Mouse (Mus musculus): Measurements from ENCODE around the gene Cacng4. TPM values are rescaled to one million over a fixed set of nuclear protein-coding genes. Genes with fewer than 3 reads are reported as not detected.

Gene Cacng4
- polyA plus RNA-seq, 1 experiment: not detected

DNA sequence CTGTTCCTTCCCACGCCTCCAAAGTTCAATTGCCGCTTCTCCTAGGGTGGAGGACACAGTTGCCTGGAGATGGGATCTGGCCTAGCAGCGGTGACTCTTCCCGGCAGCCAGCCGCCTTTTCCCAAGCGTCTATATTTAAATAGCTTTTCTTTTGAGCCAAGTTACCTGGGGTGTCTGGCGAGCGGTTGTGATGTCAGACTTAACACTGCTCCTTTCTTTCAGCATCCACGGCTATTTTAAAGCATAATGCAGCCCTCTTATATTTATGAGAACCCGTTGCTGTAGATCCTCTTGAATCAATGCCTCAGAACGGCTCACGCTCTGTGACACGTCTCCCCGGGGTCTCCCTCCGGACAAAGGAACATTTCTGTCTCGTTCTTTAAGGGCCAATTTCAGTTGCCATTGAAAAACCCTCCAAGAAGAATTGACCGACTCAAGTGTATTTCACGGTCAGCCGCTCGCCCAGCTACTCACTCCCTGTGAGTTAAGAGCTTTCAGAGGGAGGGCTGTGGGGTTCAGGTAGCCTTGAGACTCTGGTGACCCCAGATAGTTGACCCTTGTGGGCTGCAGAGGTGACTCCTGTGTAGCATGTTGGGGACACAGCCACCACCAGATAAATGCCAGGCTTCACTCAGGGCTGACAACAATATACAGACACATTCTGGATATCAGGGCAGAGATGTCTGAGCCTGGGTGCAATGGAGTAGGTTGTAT is 86.3 kb downstream of the Cacng4 start:
- no peaks in the 10 kb centered on the region for H3K9me3 ChIP-seq (ENCODE audit: control insufficient read depth, low read length)
- no peaks in the 10 kb centered on the region for H3K27me3 ChIP-seq (ENCODE audit: control insufficient read depth)

DNA sequence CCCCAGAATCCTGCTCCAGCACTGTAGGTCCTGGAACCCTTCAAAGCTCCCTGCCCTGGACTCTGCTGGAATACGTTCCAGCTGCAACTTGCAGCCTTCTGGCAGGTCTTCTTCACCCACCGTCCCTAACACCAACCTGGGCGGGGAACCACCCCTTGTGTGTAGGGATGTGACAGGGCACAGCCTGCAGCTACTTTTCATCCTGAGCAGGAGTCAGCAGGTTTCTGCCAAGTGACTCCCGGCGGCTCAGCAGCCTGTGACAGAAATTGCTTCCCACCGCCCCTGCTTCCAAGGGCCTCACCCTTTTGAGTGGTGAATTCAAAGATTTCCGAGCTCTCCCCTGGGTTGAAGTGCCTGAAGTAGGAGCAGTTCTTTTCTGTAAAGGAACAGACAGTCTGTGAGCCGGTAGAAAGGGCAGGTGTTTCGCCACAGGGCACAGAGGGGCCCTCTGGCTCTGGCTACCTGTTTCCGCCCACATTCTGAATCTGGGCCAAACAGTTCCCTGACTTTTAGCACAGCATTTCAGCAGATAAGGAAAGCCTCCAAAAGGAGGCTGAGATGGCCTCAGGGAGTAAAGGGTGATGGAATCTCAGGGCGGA is 88.8 kb downstream of the Cacng4 start:
- Histone ChIP-seq H3K4me1 (ENCODE audit: control insufficient read depth) (no peaks in the 10 kb centered on the region), H3K4me3 (replicated peaks) (no peak overlapping the region), H3K36me3 (ENCODE audit: control insufficient read depth) (no peaks in the 10 kb centered on the region), H3K27me3 (ENCODE audit: control insufficient read depth) (no peaks in the 10 kb centered on the region), H3K9me3 (ENCODE audit: control insufficient read depth, low read length) (no peaks in the 10 kb centered on the region)
- no peak for TF ChIP-seq TAL1 (IDR thresholded peaks at IDR 0.05; ENCODE audit: low read length)
- TF ChIP-seq GATA1 (IDR thresholded peaks at IDR 0.05; ENCODE audit: low read length): no peak

More for the DNA sequence above, 86.3 kb downstream of the Cacng4 start:
- TF ChIP-seq GATA1 (IDR thresholded peaks at IDR 0.05; ENCODE audit: low read length): no peak
- Histone ChIP-seq H3K36me3 (ENCODE audit: control insufficient read depth) (no peaks in the 10 kb centered on the region), H3K4me1 (ENCODE audit: control insufficient read depth) (no peaks in the 10 kb centered on the region), H3K4me3 (replicated peaks) (no peak overlapping the region)

DNA sequence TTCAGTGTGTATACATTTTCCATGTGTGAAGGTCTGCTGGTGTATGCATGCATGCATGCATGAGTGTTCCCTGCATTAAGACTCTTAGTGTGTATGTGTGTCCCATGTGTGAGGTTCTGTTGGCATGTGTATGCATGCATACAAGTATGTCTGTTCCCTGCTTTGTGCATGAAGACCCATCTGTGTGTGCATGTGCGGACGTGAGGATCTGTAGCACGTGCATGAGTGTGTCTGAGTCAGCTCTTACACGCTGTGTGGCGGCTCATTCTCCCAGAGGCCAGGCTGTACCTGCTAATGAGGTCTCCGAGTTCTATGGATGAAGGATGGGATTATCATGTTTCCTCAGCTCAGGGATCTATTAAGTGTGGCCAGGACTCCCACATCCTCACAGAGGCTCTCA is 89.3 kb downstream of the Cacng4 start:
- TF ChIP-seq GATA1 (IDR thresholded peaks at IDR 0.05; ENCODE audit: low read length): no peak
- no peak for TF ChIP-seq TAL1 (IDR thresholded peaks at IDR 0.05; ENCODE audit: low read length)
- Histone ChIP-seq H3K4me1 (ENCODE audit: control insufficient read depth) (no peaks in the 10 kb centered on the region), H3K36me3 (ENCODE audit: control insufficient read depth) (no peaks in the 10 kb centered on the region), H3K27me3 (ENCODE audit: control insufficient read depth) (no peaks in the 10 kb centered on the region), H3K9me3 (ENCODE audit: control insufficient read depth, low read length) (no peaks in the 10 kb centered on the region), H3K4me3 (replicated peaks) (no peak overlapping the region)

DNA sequence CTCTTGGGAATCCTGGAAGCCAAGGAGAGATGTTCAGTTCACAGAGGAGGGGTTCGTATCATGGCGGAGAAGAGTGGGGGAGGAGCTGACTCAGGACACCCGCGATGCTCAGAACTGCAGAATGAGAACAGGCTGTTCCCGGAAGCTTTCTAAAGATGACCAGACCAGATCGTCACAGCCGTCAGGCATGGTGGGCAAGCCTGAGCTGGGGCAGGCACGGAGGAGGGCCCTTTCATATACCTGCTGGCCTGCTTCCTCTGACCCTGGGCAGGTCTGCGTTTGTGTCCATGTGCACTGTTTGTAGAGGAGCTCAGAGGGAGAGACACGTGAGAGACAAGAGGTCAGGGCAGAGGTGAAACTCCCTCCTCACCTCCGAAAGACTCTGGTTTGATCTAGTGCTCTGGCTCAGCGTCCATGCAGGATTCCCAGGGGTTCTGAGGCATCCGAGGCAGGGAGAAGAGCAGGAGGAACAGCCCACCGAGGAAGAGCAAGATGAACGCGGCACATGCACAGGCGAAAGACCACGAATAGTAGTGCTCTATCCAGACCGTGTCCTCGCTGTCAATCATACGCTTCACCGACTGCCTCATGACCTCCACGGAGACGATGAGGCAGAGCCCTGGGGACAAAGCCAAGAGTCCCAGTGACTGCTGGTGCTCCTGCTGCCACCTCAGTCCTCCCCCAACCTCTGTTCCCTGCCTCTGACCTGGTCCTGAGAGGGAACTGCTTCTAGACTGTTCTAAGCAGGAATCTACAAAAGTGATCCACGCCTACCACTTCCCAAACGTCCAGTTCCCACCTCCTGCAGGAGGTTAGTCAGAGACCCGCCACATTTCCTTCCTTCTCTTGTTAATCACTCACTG is 90.9 kb downstream of the Cacng4 start:
- Histone ChIP-seq H3K4me3 (replicated peaks) (no peak overlapping the region), H3K9me3 (ENCODE audit: control insufficient read depth, low read length) (no peaks in the 10 kb centered on the region), H3K36me3 (ENCODE audit: control insufficient read depth) (no peaks in the 10 kb centered on the region), H3K27me3 (ENCODE audit: control insufficient read depth) (no peaks in the 10 kb centered on the region), H3K4me1 (ENCODE audit: control insufficient read depth) (no peaks in the 10 kb centered on the region)
- TF ChIP-seq GATA1 (IDR thresholded peaks at IDR 0.05; ENCODE audit: low read length) (no peak), TAL1 (IDR thresholded peaks at IDR 0.05; ENCODE audit: low read length) (no peak)

DNA sequence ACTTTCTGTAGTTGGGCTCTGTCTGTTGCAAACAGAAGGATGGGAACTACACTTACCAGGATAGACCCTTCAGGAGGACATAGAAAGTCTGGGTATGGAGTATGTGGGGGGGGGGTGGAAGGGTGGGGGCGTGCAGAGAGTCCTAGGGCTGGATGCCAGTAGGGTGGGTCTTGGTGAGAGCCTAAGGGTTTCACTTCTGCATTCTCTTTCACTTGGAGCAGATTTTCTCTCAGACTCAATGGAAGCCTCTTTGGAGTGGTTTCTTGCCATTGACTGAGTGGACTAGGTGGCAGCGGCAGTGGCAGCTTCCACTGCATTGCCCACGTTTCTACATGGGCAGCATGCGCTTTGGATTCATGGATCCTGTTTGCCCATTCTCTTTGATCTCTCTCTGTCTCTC is 94.4 kb downstream of the Cacng4 start:
- TF ChIP-seq GATA1 (IDR thresholded peaks at IDR 0.05; ENCODE audit: low read length) (no peak), TAL1 (IDR thresholded peaks at IDR 0.05; ENCODE audit: low read length) (no peak)
- H3K27me3 ChIP-seq (ENCODE audit: control insufficient read depth): no peaks in the 10 kb centered on the region
- H3K9me3 ChIP-seq (ENCODE audit: control insufficient read depth, low read length): no peaks in the 10 kb centered on the region
- no peaks in the 10 kb centered on the region for H3K4me1 ChIP-seq (ENCODE audit: control insufficient read depth)
- H3K36me3 ChIP-seq (ENCODE audit: control insufficient read depth): no peaks in the 10 kb centered on the region
- H3K4me3 ChIP-seq (replicated peaks): no peak overlapping the region

DNA sequence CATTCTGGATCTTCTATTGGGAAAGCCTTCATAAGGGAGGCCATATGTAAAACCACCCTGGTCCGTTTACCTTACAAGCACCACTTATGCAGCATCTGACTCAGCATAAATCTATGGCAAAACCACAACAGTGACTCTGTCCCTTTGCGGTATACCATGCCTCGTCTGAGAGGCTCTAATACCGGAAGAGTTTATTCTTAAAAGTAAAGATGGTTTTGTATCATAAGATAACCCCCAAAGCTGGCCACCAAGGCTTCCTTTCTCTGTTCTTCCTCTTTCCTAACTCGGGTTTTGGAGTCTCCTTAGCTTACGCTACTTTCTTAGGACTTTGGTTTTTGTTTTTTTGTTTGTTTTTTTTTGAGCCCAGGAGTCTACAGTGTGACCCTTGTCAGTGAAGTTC is 101.0 kb downstream of the Cacng4 start:
- Histone ChIP-seq H3K4me1 (ENCODE audit: control insufficient read depth) (no peaks in the 10 kb centered on the region), H3K36me3 (ENCODE audit: control insufficient read depth) (peaks cover 6% of the 10 kb centered on the region), H3K27me3 (ENCODE audit: control insufficient read depth) (no peaks in the 10 kb centered on the region), H3K9me3 (ENCODE audit: control insufficient read depth, low read length) (no peaks in the 10 kb centered on the region), H3K4me3 (replicated peaks) (no peak overlapping the region)
- TF ChIP-seq TAL1 (IDR thresholded peaks at IDR 0.05; ENCODE audit: low read length): no peak
- TF ChIP-seq GATA1 (IDR thresholded peaks at IDR 0.05; ENCODE audit: low read length): no peak

DNA sequence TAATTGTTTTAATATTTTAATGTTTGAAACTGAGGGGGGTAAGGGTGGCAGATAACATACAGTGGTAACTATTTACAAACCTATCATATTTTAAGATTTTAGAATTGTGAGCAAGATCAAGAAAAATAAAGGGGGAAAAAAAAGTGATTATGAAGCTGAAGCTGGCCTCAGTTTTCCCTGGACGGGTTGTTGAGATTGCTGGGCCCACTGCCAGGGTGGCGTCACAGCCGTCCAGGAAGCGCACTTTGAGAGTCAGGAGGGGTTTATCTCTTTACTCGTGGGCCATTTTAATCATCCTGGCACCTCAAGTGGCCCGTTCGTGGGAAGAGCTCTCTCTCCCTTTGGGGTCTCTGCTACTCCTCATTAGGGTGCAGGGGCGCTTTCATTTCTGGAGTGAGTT is 102.8 kb downstream of the Cacng4 start:
- peaks cover 10% of the 10 kb centered on the region for H3K36me3 ChIP-seq (ENCODE audit: control insufficient read depth)
- no peak overlapping the region for H3K4me3 ChIP-seq (replicated peaks)
- TF ChIP-seq TAL1 (IDR thresholded peaks at IDR 0.05; ENCODE audit: low read length) (no peak), GATA1 (IDR thresholded peaks at IDR 0.05; ENCODE audit: low read length) (no peak)
- H3K9me3 ChIP-seq (ENCODE audit: control insufficient read depth, low read length): no peaks in the 10 kb centered on the region
- H3K4me1 ChIP-seq (ENCODE audit: control insufficient read depth): no peaks in the 10 kb centered on the region
- no peaks in the 10 kb centered on the region for H3K27me3 ChIP-seq (ENCODE audit: control insufficient read depth)

DNA sequence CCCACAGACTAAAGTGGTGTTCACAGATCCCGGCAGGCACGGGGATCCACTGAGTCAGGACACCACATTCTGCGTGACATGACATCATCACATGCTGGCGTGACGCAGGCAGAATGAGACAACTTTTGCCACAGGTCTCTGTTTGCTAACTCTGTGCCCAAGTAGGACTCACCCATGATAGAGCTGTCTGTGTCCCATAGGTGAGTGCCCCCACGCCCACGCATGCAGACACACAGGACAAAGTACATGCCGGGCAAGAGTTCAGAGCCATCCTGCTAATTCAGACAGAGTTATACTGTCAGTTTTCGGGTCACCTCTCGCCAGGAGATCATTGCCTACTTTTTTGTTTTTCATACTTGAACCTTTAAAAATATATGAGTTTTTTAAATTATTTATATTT is 105.9 kb downstream of the Cacng4 start:
- Histone ChIP-seq H3K27me3 (ENCODE audit: control insufficient read depth) (no peaks in the 10 kb centered on the region), H3K9me3 (ENCODE audit: control insufficient read depth, low read length) (no peaks in the 10 kb centered on the region), H3K36me3 (ENCODE audit: control insufficient read depth) (peaks cover 29% of the 10 kb centered on the region), H3K4me1 (ENCODE audit: control insufficient read depth) (no peaks in the 10 kb centered on the region), H3K4me3 (replicated peaks) (no peak overlapping the region)
- no peak for TF ChIP-seq GATA1 (IDR thresholded peaks at IDR 0.05; ENCODE audit: low read length)

DNA sequence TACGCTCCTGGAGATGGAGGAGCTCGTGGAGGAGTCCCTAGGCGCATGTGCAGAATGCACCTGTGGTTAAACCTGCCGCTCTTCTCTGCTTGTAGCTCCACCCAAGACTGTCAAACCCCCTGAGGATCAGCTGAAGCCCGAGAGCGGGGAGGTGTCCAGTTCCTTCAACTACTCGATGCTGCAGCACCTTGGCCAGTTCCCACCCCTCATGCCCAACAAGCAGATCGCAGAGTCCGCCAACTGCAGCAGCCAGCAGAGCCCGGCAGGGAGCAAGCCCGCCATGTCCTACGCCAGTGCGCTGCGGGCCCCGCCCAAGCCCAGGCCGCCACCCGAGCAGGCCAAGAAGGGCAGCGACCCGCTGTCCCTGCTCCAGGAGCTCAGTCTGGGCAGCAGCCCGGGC is 108.1 kb downstream of the Cacng4 start:
- no peaks in the 10 kb centered on the region for H3K4me1 ChIP-seq (ENCODE audit: control insufficient read depth)
- H3K4me3 ChIP-seq (replicated peaks): no peak overlapping the region
- no peaks in the 10 kb centered on the region for H3K27me3 ChIP-seq (ENCODE audit: control insufficient read depth)
- H3K36me3 ChIP-seq (ENCODE audit: control insufficient read depth): peaks cover 39% of the 10 kb centered on the region
- TF ChIP-seq GATA1 (IDR thresholded peaks at IDR 0.05; ENCODE audit: low read length) (no peak), TAL1 (IDR thresholded peaks at IDR 0.05; ENCODE audit: low read length) (no peak)
- no peaks in the 10 kb centered on the region for H3K9me3 ChIP-seq (ENCODE audit: control insufficient read depth, low read length)
